Mouse (Mus musculus) stomach, postnatal 0 days (tissue): Measurements from ENCODE around the gene Ptprn2. TPM values are rescaled to one million over a fixed set of nuclear protein-coding genes. Genes with fewer than 3 reads are reported as not detected.
A peak's percentile ranks its signal among the peaks of the same experiment; 100 is the strongest.

ENCODE experiments used
- ATAC-seq: fragments of 200-750 bp; cut with Nextera tagmentation; 2 replicates; pipeline ENCODE4 v1.8.0; 2017; ENCODE audit not compliant: low FRiP score, low TSS enrichment
- DNase-seq: peaks from one replicate; pipeline ENCODE4 v3.0.0-alpha.2; 2016; ENCODE audit warnings: low spot score
- H3K27ac ChIP-seq: fragments of 300-500 bp; sonication (generic); replicated peaks from 2 replicates; pipeline ENCODE4 v1.5.1; 2014; ENCODE audit warnings: mild to moderate bottlenecking, control low read depth
- H3K27me3 ChIP-seq: fragments of 300-500 bp; sonication (generic); 2 replicates; pipeline ENCODE4 v1.6.1; 2014; ENCODE audit warnings: low read length; ENCODE audit not compliant: control insufficient read depth, insufficient read depth
- H3K36me3 ChIP-seq: fragments of 300-500 bp; sonication (generic); 2 replicates; pipeline ENCODE4 v1.6.1; 2014; ENCODE audit warnings: low read length, mixed read lengths; ENCODE audit not compliant: control insufficient read depth, insufficient read depth
- H3K4me1 ChIP-seq: fragments of 300-500 bp; sonication (generic); replicated peaks from 2 replicates; pipeline ENCODE4 v1.6.1; 2014; ENCODE audit warnings: antibody characterized with exemption; ENCODE audit not compliant: control insufficient read depth, insufficient read depth
- H3K4me2 ChIP-seq: fragments of 300-500 bp; sonication (generic); replicated peaks from 2 replicates; pipeline ENCODE4 v1.6.1; 2014; ENCODE audit warnings: low read depth, mild to moderate bottlenecking, control low read depth, moderate library complexity
- H3K4me3 ChIP-seq: fragments of 300-500 bp; sonication (generic); 2 replicates; pipeline ENCODE4 v1.5.1; 2014; ENCODE audit warnings: low read depth, low read length, control low read depth
- H3K9ac ChIP-seq: fragments of 300-500 bp; sonication (generic); 2 replicates; pipeline ENCODE4 v1.6.1; 2014; ENCODE audit warnings: mild to moderate bottlenecking, low read length, control low read depth, mixed read lengths
- H3K9me3 ChIP-seq: fragments of 300-500 bp; sonication (generic); 2 replicates; pipeline ENCODE4 v1.6.1; 2016; ENCODE audit warnings: low read length; ENCODE audit not compliant: control insufficient read depth
- CTCF ChIP-seq: IDR thresholded peaks from 2 replicates; pipeline ENCODE4 v1.5.1; 2016; ENCODE audit warnings: antibody characterized with exemption, low read depth, mild to moderate bottlenecking, moderate library complexity
- EP300 ChIP-seq: optimal IDR thresholded peaks from 2 replicates; pipeline ENCODE3; 2016; ENCODE audit warnings: antibody characterized with exemption
- WGBS: fragments of 180-500 bp; shearing (Covaris S2); extraction: QIAGEN DNeasy Blood & Tissue Kit; methylation state at CpG from one replicate; pipeline ENCODE4 v1.1.7; 2014; 5-methylcytosine and 5-hydroxymethylcytosine counted together
- polyA plus RNA-seq: library from polyadenylated mRNA; unstranded; fragments of >200 nt; fragmentation: Nextera tagmentation; extraction: Ambion mirVana; gene quantifications from 2 replicates; pipeline ENCODE4 v1.2.1, GENCODE M21; 2015

Gene Ptprn2
- polyA plus RNA-seq, 1 experiment from 2014 or later = 6.0 TPM

DNA sequence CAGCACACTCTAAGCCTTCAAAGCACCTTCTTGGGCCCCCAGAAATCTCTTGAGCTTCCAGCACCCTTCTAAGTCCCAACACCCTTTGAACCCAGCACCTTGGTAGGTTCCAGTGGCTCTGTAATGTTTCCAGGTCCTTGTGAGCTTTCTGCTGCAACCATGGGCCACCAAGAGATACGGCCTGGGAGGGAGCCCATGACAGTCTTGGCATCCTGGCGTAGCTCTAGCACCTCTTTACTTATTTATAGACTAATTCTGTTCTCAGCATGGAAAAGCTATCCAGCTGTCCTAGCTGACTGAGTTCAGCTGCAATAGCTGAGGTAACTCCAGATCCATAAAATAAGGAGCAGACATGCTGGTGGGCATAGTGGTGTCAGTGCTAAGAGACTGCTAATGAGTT, 66.8 kb downstream of the Ptprn2 start:
- Histone ChIP-seq H3K27ac (no peak overlapping the region), H3K36me3 (no peaks in the 10 kb centered on the region), H3K4me2 (no peak overlapping the region), H3K9ac (no peak overlapping the region), H3K4me1 (no peaks in the 10 kb centered on the region), H3K4me3 (no peak overlapping the region), H3K9me3 (no peaks in the 10 kb centered on the region), H3K27me3 (no peaks in the 10 kb centered on the region)
- ATAC-seq = no peak
- TF ChIP-seq EP300 = no peak
- TF ChIP-seq CTCF = no peak
- DNase-seq = no peak
- WGBS = 81% methylated on average over 2 of the region's 2 CpGs

DNA sequence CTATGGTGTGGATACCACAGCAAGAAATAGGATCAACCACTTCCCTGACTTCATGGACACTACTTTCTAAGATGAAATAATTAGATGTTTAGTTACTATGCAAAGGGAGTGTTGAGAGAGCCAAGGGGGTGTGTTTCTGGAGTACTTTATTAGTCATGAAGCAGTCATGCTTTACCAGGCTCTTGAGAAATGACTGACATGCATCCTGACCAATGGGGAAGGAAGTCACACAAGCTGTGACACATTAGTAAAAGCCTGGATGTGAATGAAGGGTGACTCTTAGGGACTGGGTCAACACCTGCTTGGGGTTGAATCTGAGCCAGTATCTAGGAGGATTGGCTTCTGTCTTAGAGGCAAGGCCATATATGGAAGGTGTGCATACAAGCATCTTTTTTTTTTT, 67.8 kb downstream of the Ptprn2 start:
- Histone ChIP-seq H3K4me3 (no peak overlapping the region), H3K4me2 (no peak overlapping the region), H3K9ac (no peak overlapping the region), H3K27ac (no peak overlapping the region), H3K27me3 (no peaks in the 10 kb centered on the region), H3K9me3 (no peaks in the 10 kb centered on the region), H3K36me3 (no peaks in the 10 kb centered on the region), H3K4me1 (no peaks in the 10 kb centered on the region)
- DNase-seq = peak; percentile 30
- peak; percentile 93 for ATAC-seq
- TF ChIP-seq CTCF (no peak), EP300 (no peak)

DNA sequence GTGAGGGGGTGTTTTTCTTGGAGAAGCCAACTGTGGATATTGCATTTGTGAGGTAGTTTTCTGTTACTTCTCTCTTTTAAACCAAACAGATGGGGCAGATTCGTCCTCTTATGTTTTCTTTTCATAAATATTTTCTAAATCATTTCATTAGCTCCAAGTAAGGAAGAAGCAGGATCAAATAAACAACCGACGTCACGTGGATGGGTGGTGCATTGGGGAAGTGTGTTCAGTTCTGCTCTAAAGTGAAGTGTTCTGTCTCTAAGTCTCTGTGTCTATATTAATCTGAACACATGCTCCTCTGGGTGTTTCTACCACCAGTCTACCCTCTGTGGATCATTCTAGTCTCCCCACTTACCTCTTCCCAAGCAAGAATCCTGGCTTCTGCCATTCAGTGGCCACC, 70.4 kb downstream of the Ptprn2 start:
- ATAC-seq (no peak), DNase-seq (no peak)
- Histone ChIP-seq H3K27me3 (no peaks in the 10 kb centered on the region), H3K4me1 (no peaks in the 10 kb centered on the region), H3K4me2 (no peak overlapping the region), H3K36me3 (no peaks in the 10 kb centered on the region), H3K9ac (no peak overlapping the region), H3K9me3 (no peaks in the 10 kb centered on the region), H3K27ac (no peak overlapping the region), H3K4me3 (no peak overlapping the region)
- WGBS = 58% methylated on average over 4 of the region's 4 CpGs
- TF ChIP-seq CTCF (no peak), EP300 (no peak)

DNA sequence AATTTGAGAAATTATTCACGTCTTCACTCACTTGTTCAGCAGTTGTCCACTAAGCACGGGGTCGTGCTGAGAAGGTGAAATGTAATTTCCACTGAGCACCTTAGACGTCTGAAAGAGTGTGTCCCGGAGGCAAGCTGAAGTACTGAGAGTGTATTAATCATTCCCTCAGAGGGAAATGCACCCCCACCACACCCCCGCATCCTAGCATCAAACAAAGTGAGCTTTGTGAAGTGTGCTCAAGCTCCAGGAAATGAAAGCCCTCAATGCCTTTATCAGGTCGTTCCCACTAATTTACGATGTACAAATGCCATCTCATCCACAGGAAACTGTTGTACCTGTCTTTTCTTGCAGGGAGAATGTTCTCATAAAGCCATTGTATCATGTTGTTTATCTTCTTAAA, 78.9 kb downstream of the Ptprn2 start:
- H3K27me3 ChIP-seq = no peaks in the 10 kb centered on the region
- TF ChIP-seq EP300 (no peak), CTCF (no peak)
- no peaks in the 10 kb centered on the region for H3K9me3 ChIP-seq
- WGBS = 53% methylated on average over 8 of the region's 8 CpGs
- no peak overlapping the region for H3K27ac ChIP-seq
- H3K36me3 ChIP-seq = no peaks in the 10 kb centered on the region
- no peak overlapping the region for H3K9ac ChIP-seq
- H3K4me1 ChIP-seq = no peaks in the 10 kb centered on the region
- ATAC-seq = no peak
- H3K4me3 ChIP-seq = no peak overlapping the region
- no peak for DNase-seq
- no peak overlapping the region for H3K4me2 ChIP-seq

DNA sequence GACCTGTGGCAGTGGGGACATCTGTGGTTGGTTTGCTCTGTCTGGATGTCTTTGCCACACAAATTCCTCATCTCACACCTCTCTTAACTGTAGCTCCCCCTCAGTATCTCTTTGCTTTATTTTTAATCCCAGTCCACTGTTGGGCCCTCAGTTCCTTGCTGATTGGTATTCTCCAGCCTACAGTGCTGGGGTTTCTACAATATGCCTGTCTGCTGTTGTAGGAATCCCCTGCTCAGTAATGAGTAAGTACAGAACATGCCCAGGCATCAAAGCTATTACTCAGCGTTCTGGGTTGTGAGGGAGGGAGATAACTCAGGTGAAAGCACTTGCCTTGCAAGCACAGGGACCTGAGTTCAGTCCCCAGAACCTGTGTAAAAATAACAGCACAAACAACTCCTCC, 81.2 kb downstream of the Ptprn2 start:
- Histone ChIP-seq H3K36me3 (no peaks in the 10 kb centered on the region), H3K9ac (no peak overlapping the region), H3K27ac (no peak overlapping the region), H3K4me1 (0 out of 2 replicates have a peak, but pooled peaks cover 2% of the 10 kb centered on the region), H3K27me3 (no peaks in the 10 kb centered on the region), H3K4me2 (no peak overlapping the region), H3K4me3 (no peak overlapping the region), H3K9me3 (no peaks in the 10 kb centered on the region)
- DNase-seq = no peak
- no peak for TF ChIP-seq EP300
- WGBS = 54% methylated on average over 1 of the region's 1 CpGs
- ATAC-seq = no peak

DNA sequence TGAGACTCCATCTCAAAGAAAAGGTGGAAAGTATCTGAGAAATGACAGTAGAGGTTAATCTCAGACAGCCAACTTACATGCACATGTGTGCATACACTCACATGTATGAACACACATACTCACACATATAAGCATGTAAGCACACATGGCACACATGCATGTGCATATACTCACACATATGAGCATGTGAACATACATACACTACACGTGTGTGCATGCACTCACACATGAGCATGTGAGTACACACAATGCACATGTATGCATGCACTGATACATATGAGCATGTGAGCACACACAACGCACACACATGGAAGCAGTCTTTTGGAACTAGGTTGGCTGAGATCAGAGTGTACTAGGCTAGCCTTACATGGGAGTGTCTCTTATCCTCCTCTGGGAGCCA, 81.7 kb downstream of the Ptprn2 start:
- no peak overlapping the region for H3K27ac ChIP-seq
- H3K27me3 ChIP-seq = no peaks in the 10 kb centered on the region
- no peak overlapping the region for H3K4me2 ChIP-seq
- DNase-seq (no peak), ATAC-seq (no peak)
- WGBS = 86% methylated on average over 2 of the region's 2 CpGs
- H3K4me3 ChIP-seq = no peak overlapping the region
- 0 out of 2 replicates have a peak, but pooled peaks cover 2% of the 10 kb centered on the region for H3K4me1 ChIP-seq
- H3K9ac ChIP-seq = no peak overlapping the region
- TF ChIP-seq CTCF (no peak), EP300 (no peak)
- no peaks in the 10 kb centered on the region for H3K36me3 ChIP-seq
- H3K9me3 ChIP-seq = no peaks in the 10 kb centered on the region
